Mouse (Mus musculus) small intestine, adult 2 months (tissue): Measurements from ENCODE around the gene Tomm40.

Experiments used
- CTCF ChIP-seq: fragments of 200-500 bp; IDR thresholded peaks from 2 replicates; pipeline ENCODE4 v1.5.1; 2012; ENCODE audit warnings: low read depth, mild to moderate bottlenecking, control low read depth, inconsistent platforms, low read length, moderate library complexity, mixed read lengths; ENCODE audit not compliant: insufficient replicate concordance, insufficient read length; ENCODE audit errors: extremely low read depth
- POLR2A ChIP-seq: fragments of 200-500 bp; IDR thresholded peaks from 2 replicates; pipeline ENCODE4 v1.6.1; 2012; ENCODE audit warnings: low read depth, mild to moderate bottlenecking, control low read depth, inconsistent platforms, low read length, moderate library complexity

DNA sequence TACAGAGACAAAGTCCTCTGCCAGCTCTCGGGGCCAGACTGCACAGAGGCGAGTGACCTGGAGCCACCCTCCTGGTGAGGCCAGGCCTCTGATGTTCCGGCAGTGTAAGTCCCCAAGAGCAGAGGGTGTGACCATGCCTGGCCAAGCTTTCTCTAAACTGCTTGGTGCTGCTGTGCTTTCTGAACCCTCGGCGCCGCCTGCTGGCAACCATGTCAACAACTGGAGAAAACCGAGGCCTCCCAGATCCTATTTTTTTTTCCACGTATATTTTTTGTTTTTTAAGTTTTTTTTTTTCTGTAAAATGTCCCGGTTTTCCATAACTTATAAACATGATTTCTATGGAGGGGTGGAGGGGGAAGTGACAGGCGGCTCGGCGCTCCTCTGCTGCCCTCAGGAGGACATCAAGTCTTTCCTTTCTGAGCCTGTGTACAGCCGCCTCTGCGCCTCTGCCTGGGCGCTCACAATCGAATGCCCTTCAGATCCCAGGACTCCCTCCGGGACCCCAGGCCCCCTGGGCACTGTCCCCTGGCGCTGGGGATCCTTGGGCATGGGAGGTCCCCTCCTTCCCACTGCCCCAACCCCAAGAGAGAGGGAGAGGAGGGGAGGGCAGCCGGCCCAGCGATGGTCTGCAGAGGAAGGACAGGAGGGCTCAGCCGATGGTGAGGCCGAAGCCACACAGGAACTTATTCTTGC is 14.0 kb downstream of the Tomm40 start:
- TF ChIP-seq CTCF (peak; percentile 94), POLR2A (0 out of 2 replicates have a peak, but pooled peaks have one; percentile 19)
